Mouse (Mus musculus) ES-Bruce4 (cell line): ENCODE results near the gene Glis3.

Experiments used
- CTCF ChIP-seq: IDR thresholded peaks from one replicate; pipeline ENCODE4 v1.8.1; 2011; ENCODE audit warnings: low read depth, low read length
- EP300 ChIP-seq: IDR thresholded peaks from 2 replicates; pipeline ENCODE4 v1.6.1; 2011; ENCODE audit warnings: low read depth, low read length; ENCODE audit not compliant: insufficient read depth
- POLR2A ChIP-seq: IDR thresholded peaks from one replicate; pipeline ENCODE4 v1.8.1; 2011; ENCODE audit warnings: low read length; ENCODE audit not compliant: insufficient read depth

GRCm38 (mm10) chr19:28500505-28500904 is 179.4 kb downstream of the Glis3 start:
- TF ChIP-seq CTCF (no peak), EP300 (no peak), POLR2A (no peak)
